Mouse (Mus musculus): ENCODE measurements around the gene Bmp7.

The Bmp7 gene

DNA sequence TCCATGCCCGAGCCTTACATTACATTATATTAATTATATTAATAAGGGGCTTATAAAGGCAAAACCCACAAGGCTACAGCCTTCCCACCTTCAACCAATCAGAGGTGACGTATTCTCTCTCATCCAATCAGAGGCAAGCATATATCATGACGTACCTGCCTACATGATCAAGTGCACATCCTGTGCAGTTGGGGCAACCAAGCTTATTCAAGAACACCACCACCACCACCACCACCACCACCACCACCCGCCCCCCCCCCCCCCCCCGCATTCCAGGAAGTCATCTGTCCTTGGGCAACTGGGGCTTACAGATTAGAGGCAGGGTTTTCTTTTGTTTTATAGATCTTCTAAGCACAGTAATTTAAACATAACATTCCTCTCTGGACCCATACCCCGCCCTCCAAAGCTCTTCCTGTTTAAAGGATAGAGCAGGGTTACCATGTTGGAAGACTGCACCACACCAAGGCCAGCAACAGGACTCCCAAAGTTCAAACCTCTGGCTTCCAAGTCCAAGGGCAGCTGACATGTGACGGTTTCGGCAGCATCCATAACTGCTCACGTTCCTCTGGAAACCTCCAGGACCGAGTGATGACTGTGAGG is 121.4 kb downstream of the Bmp7 start:
- DNase-seq (ENCODE audit: inconsistent age in 2 of 2, low spot score in 1 of 2): no peak
